Mouse (Mus musculus): ENCODE measurements around the gene Hhex. TPM values are rescaled to one million over a fixed set of nuclear protein-coding genes. Genes with fewer than 3 reads are reported as not detected.
A peak's percentile ranks its signal among the peaks of the same experiment; 100 is the strongest.

Gene Hhex
- total RNA-seq, 2 experiments from 2014 or later: 7.3 to 9.1 TPM

DNA sequence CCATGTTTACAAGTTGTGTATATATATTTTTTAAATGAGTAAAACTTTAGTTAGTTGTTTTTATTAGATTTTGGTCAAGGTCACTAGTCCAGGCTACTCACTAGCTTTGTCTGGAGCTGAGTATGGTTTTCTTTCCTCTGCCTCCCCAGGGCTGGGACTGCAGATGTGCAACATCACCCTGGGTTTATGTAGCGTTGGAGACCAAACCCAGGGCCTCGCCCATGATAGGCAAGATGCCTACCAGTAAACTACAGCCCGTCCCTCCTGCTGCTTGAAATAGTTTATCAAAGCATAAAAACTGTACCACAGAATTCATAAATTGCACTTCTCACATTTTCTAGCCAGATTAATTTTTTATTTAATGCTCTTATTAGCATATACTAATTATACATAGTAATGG is 14.6 kb downstream of the Hhex start:
- DNase-seq: no peak

DNA sequence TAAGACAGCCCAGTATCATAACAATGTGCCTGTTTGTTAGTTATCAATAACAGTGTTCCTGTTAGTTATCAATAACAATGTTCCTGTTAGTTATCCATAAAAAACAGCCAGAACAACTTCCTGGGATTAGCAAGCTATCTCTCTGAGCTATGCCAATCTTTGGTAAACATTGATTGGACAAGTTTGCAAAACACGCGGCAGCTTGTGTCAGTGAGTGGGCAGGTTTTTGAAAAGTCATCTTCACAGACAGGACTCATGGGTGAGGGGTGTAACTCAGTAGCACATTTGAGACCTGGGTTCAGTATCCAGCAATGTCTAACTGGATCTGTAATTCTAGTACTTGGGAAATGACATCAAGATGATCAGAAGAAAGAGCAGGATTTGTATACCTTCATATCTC is 20.9 kb downstream of the Hhex start:
- DNase-seq: no peak

DNA sequence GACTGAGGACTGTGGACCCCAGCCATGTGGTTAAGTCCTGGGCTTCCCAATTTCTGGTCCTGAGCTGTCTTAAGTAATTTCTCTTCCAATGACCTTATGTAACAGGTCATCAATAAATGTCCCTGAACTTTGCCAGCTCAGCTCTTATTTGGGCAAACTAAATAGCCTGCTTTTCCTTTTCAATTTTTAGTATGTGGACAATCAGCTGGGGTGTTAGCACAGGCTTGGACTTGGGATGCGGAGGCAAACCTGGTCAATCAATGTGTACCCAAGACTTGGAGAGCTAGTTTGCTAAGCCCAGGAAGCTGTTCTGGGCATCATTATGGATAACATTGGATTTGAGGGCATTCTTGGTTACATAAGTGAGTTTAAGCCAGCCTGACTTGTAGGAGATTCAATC is 21.4 kb downstream of the Hhex start:
- DNase-seq: no peak

DNA sequence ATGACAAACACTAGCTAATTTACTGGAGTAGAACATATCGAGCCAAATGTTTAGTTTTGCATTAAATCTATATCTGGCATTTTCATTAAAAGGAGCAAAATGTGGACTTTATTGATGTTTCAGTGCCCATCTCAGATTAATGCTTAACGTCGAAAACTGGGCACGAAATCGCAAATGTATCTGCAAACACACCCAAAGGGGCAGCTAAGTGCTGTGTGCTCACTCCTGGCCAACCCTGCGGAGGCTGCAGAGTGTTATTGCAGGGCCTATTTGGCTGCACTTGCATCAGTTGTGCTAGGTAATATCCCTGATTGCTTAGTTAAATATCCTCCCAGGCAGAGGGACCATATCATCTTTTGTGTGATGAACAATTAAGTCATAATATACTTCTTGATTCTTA is 23.4 kb downstream of the Hhex start:
- DNase-seq: no peak

DNA sequence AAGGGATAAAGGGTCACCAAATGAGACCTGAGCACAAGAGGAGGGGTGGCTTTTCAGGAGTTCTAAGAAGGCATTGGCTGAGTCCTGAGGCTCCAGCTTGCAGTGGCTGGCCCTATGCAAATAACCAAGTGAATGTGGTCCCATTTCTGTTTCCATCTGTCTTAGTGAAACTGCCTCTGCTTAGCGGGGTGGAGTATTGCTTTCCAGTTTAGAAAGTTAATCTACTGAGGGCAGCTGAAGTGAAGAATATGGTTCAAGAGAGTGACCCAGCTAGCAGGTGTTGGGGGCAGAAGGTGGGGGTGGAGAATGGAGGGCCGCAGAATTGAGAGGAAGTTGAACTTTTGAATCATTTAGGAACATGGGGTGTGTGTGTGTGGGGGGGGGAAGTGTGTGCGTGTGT is 31.8 kb downstream of the Hhex start:
- DNase-seq: no peak

DNA sequence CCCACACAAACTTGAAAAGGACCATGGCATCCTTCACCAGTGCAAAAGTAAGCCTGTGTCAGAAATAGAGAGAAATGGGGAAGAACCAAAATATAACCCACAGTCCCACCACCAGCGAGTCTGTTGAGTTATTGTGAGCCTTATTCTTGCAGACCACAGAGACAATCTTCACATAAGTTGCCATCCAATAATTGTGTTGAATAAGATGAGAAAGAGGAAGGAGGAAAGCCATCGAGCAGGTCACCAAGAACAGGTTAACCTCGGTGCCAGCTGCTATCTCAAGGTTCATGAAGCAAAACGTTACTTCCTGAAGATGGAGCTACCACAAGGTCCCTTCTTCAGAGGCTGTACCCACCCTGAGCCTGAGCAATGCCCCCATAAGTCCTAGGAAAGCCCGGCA is 32.4 kb downstream of the Hhex start:
- no peak for DNase-seq

DNA sequence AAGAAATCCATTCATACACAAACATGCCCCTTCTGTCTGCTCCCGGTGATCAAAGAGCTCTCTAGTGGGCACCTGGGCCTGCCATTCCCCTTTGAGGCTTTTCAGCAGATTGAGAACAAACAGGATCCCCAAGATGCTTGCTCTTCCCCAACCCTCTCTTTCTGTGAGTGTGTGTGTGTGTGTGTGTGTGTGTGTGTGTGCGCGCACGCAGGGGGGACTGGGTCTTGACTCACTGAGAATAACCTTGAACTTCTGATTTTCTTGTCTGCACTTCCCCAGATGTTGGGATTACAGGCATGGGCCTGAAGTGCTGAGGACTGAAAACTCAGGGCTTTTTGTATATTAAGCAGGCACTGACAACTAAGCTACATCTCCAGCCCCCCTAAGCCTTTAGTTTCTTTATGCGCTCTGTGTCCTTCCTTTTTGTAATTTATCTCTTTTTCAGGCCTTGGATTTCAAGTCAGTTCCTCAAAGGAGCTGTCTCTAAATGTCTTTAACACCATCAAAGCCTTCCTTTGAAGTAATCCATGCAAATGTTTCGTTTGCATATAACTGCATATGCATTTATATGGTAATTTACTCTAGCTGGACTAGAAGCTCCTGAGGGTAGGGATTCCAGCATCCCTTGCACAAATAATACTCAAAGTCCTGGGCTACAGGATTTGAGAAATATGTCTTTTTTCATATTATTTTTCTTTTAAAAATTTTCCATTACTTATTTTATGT is 34.4 kb downstream of the Hhex start:
- DNase-seq: no peak

DNA sequence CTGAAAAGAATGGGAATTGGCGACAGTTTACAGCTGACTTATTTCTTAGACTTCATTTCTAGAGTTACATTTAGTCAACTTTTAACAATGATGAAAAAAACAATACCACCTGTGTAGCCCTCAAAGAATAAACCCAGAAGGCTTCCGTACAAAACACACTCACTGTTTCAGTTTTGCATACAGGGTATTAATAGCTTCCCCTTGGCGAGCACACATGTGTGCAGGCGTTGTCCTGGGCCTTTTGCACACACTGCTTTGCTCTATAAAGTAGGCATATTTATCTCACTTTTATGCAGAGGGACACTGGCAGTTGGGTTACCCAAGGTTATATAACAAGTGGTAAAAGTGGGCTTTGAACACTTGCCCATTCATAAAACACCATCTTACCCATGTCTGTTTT is 37.1 kb downstream of the Hhex start:
- DNase-seq: no peak

DNA sequence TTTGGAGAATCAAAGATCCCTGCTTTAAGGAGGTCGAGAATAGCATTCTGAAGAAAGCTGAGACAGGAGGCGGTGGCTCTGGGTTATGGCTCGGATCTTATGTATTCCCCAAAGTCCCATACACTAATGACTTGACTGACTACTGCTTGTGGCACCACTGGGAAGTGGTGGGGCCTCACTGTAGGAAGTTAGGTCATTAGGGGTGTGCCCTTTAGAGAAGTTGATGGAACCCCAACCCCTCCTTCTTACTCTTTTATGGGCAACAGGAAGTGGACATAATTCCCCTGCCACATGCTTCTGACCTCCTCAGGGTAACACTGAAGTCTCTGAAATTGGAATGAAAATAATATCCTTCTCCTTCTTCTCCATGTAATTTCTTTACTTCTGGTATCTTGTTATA is 38.0 kb downstream of the Hhex start:
- DNase-seq: no peak

DNA sequence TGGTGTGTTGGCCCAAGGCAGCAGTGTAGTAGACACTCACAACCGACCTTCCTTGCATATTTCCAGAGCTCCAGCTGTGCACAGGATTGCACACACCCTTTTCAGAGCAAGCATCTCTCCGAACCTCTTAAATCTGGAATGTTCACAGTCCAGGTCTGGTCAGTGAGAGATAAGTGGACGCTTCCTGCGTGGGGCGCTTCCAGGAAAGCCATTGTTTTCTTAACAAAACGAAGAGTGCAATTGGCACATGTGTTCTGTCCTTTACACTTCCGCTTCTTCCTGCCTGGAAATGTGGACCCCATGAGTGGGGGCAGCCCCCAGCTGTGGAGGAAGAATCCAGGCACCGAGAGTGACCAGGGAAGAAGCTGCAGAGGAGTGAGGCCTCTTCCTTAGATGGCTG is 47.1 kb downstream of the Hhex start:
- DNase-seq: peak; percentile 31

DNA sequence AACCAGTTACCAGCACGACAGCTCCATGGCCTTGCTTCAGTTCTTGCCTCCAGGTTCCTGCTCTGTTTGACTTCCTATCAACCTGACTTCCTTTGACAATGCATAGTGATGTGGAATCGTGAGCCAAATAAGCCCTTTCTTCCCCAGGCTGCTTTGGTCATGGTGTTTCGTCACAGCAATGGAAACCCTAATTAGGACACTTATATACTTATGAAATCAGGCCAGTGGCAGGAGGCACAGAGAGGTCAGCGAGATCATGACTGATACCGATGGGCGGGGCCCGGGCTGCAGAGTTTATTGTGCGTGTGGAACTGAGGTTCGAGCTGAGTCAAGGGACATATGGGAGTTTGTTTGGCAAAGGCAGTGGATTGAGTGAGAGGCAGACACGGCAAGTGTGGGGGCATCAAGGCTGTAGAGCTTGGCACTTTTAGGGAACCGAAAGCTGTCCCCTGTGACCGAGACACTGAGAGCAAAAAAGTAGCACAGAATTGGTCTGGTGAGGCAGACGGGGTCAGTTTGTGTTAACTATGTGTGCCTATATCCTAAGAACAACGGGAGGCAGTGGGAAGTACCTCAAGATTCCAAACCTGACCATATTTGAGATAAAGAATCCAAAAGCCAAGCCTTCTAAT is 48.1 kb downstream of the Hhex start:
- DNase-seq: no peak

DNA sequence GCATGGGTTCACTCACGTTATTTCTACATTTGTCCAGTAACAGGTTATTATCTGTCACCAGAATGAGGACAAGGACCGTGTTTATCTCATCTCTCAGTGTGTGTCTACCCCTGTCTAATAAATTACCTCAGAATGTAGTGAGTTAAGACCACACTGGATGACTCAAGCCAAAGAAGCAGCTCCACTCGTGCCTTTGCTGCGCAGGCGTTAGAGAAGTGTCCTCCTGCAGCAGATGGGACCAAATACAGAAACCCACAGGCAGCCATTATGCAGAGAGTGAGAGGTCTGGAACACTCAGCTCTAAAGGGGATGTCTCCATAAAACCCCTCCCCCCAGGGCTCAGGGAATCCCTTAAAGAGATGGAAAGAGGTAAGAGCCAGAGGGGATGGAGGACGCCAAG is 50.2 kb downstream of the Hhex start:
- no peak for DNase-seq

DNA sequence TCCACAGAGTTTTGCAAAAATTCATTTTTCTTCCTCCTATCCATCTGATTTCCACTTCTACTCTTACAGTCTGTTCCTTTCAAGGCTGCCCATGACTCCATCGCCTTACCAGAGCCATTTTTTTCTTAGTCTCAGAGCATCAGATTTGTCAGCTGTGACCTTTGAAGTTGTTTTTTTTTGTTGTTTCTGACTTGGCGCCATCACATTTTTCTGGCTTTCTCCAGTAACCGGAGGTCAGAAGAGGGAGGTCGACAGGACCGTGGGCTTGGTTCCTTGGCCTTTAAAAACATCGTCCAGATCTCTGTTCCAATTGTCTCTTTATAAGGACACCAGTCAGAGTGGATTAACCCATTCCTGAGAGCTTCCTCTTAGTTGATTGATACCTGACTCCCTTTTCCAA is 52.2 kb downstream of the Hhex start:
- no peak for DNase-seq

DNA sequence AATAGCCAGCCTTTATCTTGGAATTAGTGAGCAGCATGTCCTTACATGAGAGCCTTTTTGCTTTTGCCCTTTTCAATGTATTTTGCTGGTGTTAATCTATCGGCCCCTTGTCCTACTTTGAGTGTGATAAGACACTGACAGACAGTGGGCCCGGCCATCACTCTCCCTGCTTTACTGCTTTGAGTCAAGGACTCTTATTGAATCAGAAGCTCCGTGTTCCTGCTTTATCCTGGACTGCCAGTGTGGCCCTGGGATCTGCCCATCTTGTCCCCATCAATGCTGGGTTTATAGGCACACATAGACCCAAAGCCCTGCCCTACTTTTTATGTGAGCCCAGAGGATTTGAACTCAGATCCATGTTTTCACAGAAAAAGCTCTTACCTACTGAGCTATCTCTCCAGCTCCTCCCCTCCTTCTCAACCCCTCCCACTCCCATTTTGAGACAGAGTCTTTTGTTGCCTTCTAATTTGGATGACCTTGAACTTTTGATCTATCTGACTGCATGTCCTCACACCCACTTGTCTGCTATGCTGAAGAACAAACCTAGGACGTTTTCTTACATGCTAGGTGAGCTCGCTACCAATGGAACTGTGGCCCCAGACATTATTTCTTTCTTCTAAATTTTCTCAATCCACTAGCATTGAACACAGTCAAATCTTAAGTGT is 53.3 kb downstream of the Hhex start:
- no peak for DNase-seq

DNA sequence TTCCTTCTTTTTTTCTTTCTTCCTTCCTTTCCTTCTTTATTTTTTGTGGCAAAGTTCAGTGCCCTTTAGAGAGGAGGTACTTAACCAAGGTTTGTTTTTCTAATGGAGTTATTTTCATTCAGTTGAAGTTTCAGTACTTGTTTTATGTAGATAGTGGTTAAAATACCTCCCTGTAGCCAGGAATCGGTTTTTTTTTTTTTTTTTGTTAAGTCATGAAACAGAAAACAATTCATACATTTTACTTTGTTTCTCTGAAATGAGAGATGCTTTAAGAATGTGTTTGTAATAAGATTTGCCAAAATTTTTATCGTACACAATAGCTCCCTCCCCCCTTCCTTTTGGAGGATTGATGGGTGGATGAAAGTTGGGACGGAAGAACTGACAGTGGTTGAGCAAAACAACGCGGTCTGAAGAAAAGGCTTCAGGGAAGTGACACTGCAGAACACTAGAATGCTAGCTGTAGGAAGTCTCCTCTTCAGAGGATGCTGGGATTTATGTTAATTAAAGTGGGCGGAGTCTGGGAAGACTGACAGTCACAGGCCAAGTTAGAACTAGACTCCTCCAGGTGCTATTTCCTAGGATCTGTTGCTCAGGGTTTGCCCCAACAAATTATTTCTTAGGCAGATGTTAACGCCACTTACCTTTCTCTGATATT is 54.1 kb downstream of the Hhex start:
- DNase-seq: no peak

Other genes starting within 250 kb of the Hhex start
- 10 to 100 TPM; 78.4 to 79.7 TPM for gene March5, start 227.3 kb upstream of the Hhex start, total RNA-seq (2021)
- 10 to 100 TPM; 38.5 to 45.0 TPM for gene Cpeb3, start 226.2 kb upstream of the Hhex start, total RNA-seq (2021)
- 100 to 1,000 TPM; 102 to 106 TPM for gene Ide, start 97.0 kb upstream of the Hhex start, total RNA-seq (2021)
- 10 to 100 TPM; 36.8 to 41.7 TPM for gene Kif11, start 58.4 kb upstream of the Hhex start, total RNA-seq (2021)
- gene Exoc6, start 115.6 kb downstream of the Hhex start, total RNA-seq (2021): 10 to 100 TPM; 27.6 to 28.3 TPM

Measured in heart, postnatal 4 days (tissue).